Mouse (Mus musculus): ENCODE results near the gene Slc26a1.

GRCm38 (mm10) chr5:108654444-108654990 lies 20.9 kb downstream of the Slc26a1 start:
- no peak for TF ChIP-seq CTCF (IDR thresholded peaks at IDR 0.05; ENCODE audit: low read depth, low read length)
- TF ChIP-seq POLR2A (IDR thresholded peaks at IDR 0.05; ENCODE audit: insufficient read depth, low read length) = no peak
